Mouse (Mus musculus) mature B cell (primary cell): ENCODE results near the gene Dhx34.

ENCODE experiments used
- in situ Hi-C: fragments of 300-500 bp; cut with MboI; formaldehyde crosslinking; loops from 2 replicates; pipeline ENCODE4 v1.14.3; 2019

Dhx34 gene

GRCm38 (mm10) chr7:16210862-16211365 lies 10.9 kb downstream of the Dhx34 start:
- in situ Hi-C loops, result no loop called here

DNA sequence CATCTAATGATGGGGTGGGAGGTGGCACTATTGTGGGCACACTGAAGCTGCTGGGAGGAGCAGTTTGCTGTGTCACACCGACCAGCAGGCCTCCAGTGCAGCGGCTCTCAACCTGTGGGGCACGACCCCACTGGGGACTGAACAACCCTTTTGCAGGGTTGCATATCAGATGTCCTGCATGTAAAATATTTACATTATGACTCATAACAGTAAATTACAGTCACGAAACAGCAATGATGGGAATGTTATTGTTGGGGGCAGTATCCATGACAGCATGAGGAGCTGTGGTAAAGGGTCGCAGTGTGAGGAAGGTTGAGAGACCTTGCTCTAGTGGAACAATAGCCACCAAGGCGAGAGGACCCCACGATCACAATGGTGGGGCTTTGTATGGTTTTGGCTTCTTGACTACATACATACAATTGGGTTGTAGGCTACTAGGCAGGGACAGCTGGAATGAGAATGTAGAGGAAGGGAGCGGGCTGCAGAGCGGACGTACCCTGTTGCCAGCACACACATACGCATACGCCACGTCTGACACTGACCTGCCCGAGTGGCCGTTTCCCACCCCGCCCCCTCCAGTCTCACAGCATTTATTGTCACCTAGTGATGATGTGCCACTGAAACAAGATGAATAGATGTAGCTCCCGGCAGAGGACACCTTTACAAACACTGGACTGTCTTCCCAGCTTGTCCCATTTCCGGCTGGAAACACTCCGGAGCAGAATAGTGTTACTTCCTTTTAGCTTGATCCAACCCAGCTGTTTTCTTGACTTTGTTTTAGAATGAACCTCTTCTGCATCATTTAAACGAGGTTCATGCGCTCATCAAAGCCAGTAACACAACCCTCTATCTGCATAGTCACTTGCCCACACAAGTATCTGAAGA lies 12.8 kb downstream of the Dhx34 start:
- in situ Hi-C loops, result no loop called here

- in situ Hi-C loops, result no loop called here
Observed at GRCm38 (mm10) chr7:16207496-16207895, 14.3 kb downstream of the Dhx34 start.

DNA sequence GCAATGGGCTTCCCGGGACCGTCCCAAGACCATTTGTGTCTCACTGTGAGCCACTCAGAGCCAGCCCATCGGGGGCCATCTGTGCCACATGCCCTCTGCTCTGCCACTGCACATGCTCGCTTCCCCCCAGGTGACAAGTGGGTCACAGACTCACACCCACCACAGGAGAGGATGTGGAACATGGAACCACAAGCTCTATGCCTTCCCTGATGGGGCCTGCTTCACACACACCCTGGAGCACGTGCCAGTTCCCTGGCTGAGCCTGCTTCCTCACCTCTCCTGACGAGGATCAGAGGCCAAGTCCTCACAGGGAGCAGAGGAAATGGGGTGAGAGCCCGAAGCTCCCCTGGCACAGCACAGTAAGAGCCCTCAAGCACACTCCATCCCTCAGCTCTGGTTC lies 14.8 kb downstream of the Dhx34 start:
- in situ Hi-C loops, result no loop called here

DNA sequence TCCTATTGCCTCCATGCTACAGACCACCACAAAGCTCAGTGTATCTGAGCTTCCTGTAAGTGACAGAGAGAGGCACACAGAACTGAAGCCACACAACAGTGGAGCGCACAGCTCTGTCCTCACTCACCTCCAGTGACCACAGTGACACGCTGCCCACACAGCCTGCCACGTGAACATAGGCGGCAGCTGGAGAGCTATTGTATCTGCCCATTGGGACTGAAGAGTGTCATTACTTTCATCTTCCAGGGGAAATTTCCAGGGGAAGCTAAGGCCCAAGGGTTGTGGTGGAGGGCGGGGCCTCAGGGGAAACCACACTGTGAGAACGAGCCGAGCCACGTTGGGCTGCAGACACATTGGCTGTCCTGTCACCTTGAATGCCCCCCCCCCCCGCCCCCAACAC lies 17.0 kb downstream of the Dhx34 start:
- in situ Hi-C loops, result no loop called here

DNA sequence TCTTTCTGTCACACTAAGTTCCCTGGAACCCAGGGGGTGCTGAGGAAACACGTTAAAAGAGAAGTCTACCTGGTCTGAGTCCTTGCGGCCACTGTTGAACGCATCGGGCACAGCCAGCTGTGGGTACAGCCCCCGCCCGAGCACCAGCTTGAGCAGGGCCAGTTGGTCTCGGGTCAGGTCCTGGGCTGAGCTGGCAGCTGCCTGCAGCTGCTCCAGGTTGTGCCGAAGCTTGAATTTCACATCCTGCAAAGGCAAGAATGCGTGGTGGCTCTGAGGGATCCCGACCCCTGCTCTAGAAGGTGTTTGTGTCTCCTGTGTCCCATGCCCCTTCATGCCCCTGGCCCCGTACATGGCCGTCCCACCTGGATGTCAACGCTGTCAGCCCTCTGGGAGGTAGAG lies 18.3 kb downstream of the Dhx34 start:
- in situ Hi-C loops, result no loop called here

- in situ Hi-C loops, result no loop called here
Observed at GRCm38 (mm10) chr7:16202756-16203504, 18.9 kb downstream of the Dhx34 start.

DNA sequence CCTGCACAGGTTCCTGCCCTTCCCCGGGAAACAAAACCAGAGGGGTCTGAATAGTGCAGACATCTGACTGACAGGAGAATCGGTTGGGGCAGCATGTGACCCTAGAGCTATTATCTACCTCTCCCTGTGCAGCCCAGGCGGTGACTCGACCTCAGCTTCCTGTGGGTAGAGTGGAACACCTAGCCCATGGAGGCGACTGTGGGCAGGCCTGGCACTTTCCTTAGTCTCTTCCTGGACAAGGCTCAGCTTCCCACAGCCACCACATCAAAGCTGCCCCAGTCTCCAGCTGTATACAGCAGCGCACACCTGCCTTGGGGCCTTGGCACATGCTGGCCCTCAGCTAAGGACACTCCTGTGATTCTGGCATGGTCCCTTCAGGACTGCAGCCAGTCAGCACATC lies 20.7 kb downstream of the Dhx34 start:
- in situ Hi-C loops, result no loop called here

DNA sequence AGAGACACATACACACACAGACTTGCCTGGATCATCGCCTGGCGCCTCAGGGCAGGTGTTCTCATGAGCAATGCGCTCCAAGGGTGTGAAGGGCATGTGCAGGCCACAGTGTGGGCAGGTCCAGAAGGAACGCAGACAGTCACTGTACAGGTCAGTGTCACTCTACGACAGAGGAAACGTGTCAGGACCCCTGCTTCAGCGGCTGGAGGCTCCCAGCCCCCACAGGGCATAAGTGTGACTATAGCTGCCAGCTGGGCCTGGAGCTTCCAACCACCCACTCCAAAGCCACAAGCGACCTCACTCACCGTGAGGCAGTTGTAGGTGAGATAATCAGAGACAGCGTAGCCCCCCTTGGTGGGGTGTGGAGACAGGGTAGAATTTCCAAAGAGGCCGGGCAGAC lies 23.3 kb downstream of the Dhx34 start:
- in situ Hi-C loops, result no loop called here

DNA sequence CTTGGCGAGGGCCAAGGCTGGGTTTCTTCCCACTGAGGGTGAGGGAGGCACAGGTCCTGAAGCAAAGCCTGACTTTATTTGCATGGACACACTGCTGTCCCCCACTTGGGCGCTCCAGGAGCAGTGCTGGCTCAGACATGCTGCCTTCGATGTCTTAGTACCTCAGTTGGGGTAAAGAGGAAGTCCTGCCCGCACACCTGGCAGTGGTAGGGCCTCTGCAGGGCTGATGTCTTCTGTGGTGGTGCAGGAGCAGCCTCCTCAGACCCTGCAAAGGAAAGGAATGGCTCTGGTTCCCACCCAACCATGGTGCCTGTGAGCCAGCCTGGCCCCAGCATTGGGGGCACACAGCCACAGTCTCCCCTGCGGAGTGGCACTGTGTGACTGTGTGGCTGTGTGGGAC lies 24.7 kb downstream of the Dhx34 start:
- in situ Hi-C loops, result no loop called here

DNA sequence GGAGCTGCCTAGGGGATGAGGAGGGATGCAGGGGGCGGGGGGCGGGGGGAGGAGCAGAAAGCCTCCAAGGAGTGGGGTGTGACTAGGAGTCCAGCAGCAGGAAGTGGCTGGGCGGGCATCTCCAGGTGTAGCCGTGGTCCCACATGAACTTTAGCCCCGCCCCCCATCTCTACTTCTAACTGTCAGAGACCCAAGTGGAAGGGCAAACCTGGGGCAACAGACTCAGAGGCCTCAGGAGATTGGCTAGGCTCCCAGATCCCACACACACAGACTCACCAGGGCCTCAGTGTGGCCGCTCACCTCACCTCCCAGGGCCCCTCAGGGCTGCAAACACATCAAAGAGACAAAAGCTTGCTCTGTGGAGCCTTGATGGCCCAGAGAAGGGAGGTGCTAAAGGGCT lies 25.2 kb downstream of the Dhx34 start:
- in situ Hi-C loops, result no loop called here

- in situ Hi-C loops, result loop anchor here (5.0 kb wide), 1 partner anchor 64 kb away; the partner anchor contains the start of gene C5ar1
Observed at GRCm38 (mm10) chr7:16193702-16194101, 28.1 kb downstream of the Dhx34 start.

GRCm38 (mm10) chr7:16192315-16192714 lies 29.5 kb downstream of the Dhx34 start:
- in situ Hi-C loops, result loop anchor here (5.0 kb wide), 1 partner anchor 65 kb away; the partner anchor contains the start of gene C5ar1

DNA sequence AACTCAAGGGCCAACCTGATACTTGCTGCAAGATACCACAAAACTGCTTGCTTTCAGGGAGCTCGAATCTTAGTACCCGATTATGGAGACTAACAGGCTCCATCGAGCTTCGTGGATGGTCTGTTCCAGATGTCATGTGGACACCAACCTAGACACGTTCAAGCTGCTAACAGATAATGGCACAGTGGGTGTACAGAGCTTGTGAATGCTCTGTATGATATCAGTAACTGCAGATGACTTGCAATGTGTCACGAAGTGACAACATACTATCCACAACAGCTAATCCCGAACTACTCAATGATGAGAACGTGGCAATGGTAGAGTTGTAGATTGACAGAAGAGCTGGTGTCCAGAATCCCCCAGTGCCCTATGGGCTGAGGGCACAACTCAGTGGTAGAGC lies 34.3 kb downstream of the Dhx34 start:
- in situ Hi-C loops, result no loop called here

- in situ Hi-C loops, result no loop called here
Observed at GRCm38 (mm10) chr7:16183663-16184062, 38.2 kb downstream of the Dhx34 start.

DNA sequence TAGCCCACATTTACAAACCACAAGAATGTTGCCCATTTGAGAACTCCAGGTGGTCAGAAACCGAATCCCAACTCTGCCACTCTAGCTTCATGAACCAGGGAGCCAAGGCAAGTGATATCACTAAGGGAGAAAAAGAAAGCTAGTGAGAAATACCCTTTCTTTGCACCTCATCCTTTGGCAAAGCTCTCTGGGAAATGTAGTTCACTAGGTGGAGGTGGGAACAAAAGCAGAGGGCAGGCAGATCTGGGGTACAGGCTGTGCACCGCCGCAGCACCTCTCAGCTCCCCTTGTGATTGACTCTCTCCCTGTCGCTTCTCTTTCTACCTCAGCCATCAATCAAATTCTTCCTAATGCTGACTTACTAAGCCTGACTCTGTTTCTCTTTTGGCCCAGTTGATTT lies 43.7 kb downstream of the Dhx34 start:
- in situ Hi-C loops, result no loop called here

- in situ Hi-C loops, result no loop called here
Observed at GRCm38 (mm10) chr7:16175542-16175931, 46.3 kb downstream of the Dhx34 start.

DNA sequence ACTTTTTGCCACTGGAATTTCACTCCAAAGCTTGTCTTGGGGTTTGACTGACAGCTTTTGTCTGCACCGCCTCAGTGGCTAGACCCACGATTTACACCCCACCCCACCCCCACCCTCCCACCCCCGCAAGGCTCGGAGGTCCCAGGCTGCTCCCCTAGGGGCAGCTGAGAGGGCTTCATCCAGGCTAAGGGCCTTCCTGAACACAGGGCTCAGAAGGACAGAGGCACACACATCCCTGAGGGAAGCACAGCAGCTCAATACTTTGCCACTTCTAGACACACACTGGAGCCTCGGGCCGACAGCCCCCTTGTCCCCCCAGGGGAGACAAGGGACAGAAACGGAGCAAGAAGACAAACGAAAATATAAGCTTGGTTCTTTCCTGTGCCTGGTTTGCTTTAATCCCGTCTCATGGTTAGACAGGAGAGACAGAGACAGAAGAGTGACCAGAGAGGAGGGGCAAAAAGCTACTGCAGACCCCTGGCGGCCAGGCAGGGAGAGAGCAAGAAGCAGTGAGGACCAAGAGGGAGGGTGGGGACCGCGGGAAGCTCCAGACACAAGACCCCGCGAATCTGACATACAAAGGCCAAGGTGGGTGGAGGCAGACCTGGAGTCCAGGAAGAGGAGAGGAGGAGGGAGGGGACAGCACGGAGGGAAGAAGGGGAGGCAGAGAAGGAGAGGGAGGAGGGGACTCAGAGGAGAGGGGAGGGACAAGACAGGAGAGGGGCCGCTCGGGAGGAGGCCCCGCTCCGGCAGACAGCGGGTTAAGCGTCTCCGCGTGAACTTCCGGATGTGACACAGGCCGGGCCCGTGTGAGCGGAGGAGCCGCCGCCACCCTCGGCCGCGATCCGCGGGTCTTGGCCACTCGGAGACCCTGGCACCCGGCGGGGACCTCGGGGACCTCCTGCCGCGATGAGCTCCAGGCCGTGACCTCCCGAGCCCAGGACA lies 47.0 kb downstream of the Dhx34 start, which contains the start of gene Meis3:
TSS of gene Meis3 (plus strand) at position 494 of the 945 bp plus-strand sequence.
- in situ Hi-C loops, result no loop called here

GRCm38 (mm10) chr7:16173146-16173545 lies 48.7 kb downstream of the Dhx34 start:
- in situ Hi-C loops, result no loop called here

- in situ Hi-C loops, result no loop called here
Observed at GRCm38 (mm10) chr7:16172586-16173140, 49.2 kb downstream of the Dhx34 start.

DNA sequence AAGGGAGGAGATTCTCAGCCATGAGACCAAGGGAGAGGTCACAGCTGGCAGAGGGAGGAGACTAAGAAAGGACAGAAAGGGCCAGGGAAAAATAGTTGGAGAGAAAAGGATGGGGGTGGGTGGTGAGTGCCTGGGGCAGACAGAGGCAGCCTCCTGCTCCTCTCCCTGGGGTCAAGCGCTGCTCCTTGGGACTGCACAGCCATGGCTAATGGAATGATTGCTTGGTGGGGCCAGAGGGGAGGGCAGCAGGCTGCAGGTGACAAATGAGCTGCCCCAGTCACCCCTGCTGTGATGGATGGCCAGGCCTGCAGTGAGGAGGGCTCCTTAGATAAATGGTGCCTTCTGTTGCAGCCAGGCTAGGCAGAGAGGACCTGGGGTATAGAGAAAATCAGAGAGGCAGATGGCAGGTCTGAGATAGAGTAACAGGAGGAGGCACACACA lies 49.7 kb downstream of the Dhx34 start:
- in situ Hi-C loops, result no loop called here
